Mouse (Mus musculus) spleen, embryonic (tissue): ENCODE measurements around the gene Gm8914.
"Not testable (repeated sequence)": the region's sequence is repeated elsewhere in the genome, so short reads cannot be mapped to it uniquely, and the experiment has no call there.

ENCODE experiments used
- CTCF ChIA-PET: fragments of 350-600 bp; sonication (Branson Sonifier 250); formaldehyde crosslinking; loops from one replicate; lab custom pipeline; 2022; lab: Charles Lee

Gene Gm8914

GRCm38 (mm10) chrX:91479826-91480225 is at the start of gene Gm8914:
TSS of gene Gm8914 (plus strand) at chrX:91480126.
- CTCF ChIA-PET, result not testable (repeated sequence)
